Mouse (Mus musculus) erythroblast, embryonic 14.5 days (primary cell): Measurements from ENCODE around the gene Parp8.

ENCODE experiments used
- GATA1 ChIP-seq: IDR thresholded peaks from 2 replicates; pipeline ENCODE4 v1.6.1; 2012; ENCODE audit warnings: low read length, inconsistent platforms, mixed read lengths
- TAL1 ChIP-seq: IDR thresholded peaks from 3 replicates; pipeline ENCODE4 v1.6.1; 2012; ENCODE audit warnings: low read length, inconsistent platforms, mixed read lengths

DNA sequence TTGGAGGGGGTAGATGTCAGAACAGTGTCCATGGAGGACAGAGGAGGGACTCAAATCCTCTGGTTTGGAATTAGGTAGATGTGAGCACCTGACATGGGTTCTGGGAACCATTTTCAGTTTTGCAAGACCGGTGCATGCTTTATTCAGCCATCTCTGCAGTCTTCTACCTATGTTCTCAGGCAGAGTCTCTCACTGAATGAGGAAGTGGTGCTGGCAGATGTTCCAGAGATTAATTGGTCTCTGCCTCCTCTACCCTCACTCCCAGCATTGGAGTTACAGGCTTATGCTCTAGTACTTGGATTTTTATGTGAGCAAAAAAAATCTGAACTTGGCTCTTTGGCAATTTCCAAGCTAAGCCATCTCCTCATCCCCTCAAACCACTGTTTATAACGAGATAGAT, 17.8 kb downstream of the Parp8 start:
- TF ChIP-seq GATA1: no peak
- TF ChIP-seq TAL1: no peak
